Mouse (Mus musculus): Measurements from ENCODE around the gene Nmnat1.

The Nmnat1 gene

GRCm38 (mm10) chr4:149485053-149485824 lies at the start of gene Nmnat1, which contains the start of gene Lzic:
Gene Nmnat1 (minus strand): TSS chr4:149485202.
Gene Lzic (plus strand): TSS chr4:149485229.
- DNase-seq: peak; percentile 95

GRCm38 (mm10) chr4:149529691-149530090 lies 44.7 kb upstream of the Nmnat1 start:
- DNase-seq: no peak

GRCm38 (mm10) chr4:149527621-149528354 lies 42.8 kb upstream of the Nmnat1 start:
- DNase-seq: no peak

- no peak for DNase-seq
Observed at GRCm38 (mm10) chr4:149526330-149526729, 41.3 kb upstream of the Nmnat1 start.

- no peak for DNase-seq
Observed at GRCm38 (mm10) chr4:149525811-149526210, 40.8 kb upstream of the Nmnat1 start.

DNA sequence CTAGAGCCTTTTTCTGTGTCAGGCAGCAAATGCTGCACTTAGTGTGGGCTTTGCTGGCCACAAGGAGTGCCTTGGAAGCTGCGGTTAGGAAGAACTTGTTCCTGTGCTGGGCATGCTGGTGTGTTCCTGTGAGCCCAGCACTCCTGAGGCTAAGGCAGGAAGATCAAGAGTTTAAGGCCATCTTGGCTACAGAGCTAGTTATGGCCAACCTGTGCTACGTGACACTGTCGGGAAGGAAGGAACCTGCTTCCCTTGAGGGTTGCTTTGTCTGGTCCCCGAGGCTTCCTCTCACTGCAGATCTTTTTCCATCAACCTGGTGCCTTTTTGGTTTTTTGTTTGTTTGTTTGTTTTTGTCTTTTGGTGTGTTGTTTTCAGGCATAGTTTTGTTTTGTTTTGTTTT lies 40.2 kb upstream of the Nmnat1 start:
- DNase-seq: no peak

- no peak for DNase-seq
Observed at GRCm38 (mm10) chr4:149523961-149524360, 39.0 kb upstream of the Nmnat1 start.

DNA sequence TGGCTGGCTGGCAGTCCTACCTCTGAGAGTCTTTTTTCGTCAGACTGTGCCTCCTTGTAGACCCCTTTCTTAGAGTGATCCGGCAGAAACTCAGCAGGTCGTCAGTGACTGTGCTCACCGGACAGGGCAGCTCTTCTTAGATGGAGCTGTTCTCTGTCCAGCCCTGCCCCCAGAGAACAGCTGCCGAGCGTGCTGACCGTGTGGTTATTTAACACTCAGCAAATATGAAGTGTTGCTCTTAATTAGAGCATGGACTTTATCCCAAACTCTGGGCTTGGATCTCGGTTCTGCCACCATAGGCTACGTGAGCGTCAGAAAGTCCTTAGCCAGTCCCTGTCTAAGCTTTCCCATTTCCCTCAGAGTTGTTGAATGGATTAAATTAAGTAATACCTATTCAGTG lies 36.3 kb upstream of the Nmnat1 start:
- no peak for DNase-seq

GRCm38 (mm10) chr4:149518351-149519220 lies 33.6 kb upstream of the Nmnat1 start:
- no peak for DNase-seq

DNA sequence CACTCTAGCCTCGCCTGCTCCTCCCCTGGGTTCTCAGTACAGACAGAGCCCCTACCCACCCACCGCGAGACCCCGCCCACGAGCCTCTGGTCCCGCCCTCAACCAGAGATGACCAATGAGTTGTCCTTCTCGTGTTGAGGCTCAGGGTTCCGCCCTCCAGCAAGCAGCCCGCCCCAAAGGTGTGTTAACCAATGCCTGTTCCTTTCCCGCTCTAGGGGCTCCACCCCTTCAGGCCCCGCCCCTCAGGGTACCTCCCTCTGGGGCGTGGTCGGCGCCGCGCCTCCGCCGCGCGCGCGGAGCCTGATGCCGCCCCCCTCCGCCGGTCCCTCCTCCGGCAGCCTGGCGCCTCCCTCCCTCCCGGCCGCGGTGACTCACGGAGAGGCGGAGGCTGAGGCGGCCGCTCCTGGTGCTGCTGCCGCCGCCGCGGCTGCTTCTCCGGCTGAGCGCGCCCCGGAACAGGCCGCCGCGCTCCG lies 32.9 kb upstream of the Nmnat1 start, which contains the start of gene Ctnnbip1:
Gene Ctnnbip1, plus strand, starts transcription at position 369 of the 473 bp plus-strand sequence.
- peak; percentile 92 for DNase-seq

DNA sequence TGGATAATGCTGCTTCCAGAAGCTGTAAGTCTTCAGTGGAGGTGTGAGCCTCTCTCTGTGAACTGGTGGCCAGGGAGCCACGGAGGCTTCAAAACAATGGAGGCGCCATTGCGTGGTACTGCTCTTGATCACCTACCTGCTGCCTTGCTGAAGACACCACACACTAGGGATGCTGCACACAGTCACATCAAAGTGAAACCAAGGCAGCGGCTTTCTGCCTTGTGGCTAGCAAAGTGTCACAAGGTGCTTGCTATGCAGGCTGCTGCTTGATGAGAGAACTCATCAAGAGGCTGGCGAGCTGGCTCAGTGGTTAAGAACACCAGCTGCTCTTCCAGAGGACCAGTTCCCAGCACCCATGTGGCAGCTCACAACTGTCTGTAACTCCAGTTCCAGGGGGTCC lies 30.7 kb upstream of the Nmnat1 start:
- DNase-seq: no peak

DNA sequence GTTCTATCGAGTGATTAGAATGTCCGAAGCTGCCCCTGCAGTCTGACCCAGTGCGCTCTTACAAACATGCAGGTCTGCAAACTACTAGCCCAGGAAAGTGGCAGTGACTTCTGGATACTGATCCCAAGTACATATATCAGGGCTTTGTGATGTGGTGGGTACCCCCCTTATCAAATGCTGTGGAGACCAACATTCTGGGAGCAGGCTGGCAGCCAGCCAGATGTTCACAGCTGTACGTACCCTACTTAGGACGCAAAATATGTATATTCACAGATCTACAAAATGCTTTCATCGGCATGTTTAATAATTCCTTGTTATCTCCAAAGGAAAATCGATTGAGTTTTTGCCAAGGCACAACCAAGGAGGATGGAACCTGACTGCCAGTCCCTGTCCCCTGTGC lies 27.1 kb upstream of the Nmnat1 start:
- no peak for DNase-seq

DNA sequence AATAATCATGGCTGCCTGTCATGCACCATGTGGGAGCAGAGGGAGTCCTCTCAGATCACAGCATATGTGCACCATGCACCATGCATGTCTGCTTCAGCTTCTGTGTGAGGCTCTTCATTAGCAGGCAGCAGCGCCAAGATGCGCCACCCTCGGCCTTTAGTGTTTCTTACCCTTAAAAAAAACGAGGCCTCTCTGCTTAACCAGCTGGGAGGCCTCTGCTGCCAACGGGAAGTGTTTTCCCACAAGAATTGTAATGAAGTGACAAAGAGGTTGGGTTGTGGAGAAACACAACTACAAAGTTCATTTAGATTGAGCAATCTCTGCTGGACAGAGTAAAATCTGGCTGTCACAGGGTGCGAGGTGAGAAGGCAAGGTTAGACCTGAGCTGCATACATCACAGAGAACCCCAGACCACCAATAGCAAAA lies 26.2 kb upstream of the Nmnat1 start:
- no peak for DNase-seq

GRCm38 (mm10) chr4:149506904-149507303 lies 21.9 kb upstream of the Nmnat1 start:
- no peak for DNase-seq

DNA sequence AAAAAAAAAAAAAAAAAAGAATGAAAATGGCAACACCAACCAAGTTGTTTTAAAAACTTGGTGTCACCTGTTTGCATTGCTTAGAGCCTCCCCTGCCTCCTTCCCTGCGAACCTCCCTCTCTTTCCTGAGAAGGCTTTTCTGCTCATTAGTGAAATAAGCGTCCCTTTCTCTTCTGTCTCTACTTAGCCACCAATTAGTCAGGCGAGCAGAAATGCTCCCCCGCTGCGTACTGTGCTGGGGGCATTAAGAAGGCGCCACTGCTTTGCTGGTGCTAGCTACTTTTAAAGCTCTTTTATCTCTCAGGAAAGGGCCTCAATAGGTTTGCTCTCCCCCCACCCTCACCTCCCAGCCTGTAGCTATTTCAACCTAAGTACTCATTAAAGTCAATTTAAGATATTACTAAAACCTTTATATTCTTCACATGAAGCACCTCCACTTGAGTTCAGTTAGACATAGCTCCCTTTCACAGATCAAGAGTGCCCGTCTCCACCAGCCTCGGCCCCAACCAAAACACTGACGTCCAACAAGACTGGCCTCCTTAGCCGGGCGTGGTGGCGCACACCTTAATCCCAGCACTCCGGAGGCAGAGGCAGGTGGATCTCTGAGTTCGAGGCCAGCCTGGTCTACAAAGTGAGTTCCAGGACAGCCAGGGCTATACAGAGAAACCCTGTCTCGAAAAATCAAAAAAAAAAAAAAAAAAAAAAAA lies 20.4 kb upstream of the Nmnat1 start:
- DNase-seq: no peak

DNA sequence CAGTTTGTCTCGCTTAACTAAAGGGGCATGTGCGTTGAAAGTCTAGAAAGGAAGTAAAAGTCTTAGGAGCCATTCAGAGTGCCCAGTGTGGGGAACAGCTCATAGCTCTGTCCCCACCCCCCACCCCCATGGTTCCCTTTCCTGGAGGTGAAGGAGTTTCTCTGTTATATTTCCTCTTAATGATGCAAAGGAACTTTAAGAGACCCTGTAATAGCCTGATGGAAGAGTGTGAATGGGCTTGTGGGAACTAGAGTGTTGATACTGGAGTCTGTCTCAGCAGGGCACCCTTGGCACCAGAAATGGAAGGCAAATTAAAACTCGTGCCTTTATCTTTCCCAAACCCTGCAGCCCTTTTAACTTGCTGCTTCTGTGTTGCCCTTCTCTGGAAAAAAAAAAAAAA lies 19.9 kb upstream of the Nmnat1 start:
- DNase-seq: no peak

GRCm38 (mm10) chr4:149504363-149504762 lies 19.4 kb upstream of the Nmnat1 start:
- DNase-seq: no peak

DNA sequence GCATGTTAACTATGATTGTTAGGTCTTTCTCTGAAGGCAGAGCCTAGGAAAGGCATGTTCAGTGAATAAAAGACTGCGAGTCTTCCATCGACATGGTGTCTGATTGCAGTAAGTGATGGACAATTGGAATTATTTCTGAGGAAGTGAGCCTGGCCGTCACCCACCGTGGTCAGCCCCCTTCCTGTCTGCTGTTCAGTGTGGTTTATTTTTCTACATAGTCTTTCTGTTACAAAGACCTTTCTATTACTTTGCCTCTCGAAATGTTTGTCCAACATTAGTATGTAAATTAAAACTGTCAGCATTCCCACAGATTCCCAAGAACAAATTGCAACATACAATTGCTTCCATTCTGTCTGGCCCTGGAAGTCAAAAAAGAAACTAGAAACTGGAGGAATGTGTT lies 14.8 kb upstream of the Nmnat1 start:
- DNase-seq: no peak

- DNase-seq: no peak
Observed at GRCm38 (mm10) chr4:149498901-149499300, 13.9 kb upstream of the Nmnat1 start.

DNA sequence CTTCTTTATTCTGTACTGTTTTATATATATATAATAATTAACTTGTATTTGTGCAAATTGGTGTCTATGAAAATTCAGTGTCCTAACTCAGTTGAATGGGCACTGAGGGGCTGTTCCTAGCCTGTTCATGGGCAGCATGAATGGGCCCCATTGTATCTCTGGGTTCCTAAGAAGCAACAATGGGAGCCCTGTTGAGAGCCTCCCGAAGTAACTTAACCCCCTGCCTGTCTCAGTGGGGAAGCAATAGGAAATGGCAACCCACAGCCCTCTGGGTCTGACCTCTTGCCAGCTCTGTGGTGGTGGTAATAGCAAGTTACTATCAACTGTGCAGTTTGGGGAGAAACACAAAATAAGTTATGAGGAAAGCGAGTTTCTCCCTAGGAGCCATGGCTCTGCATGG lies 11.6 kb upstream of the Nmnat1 start:
- no peak for DNase-seq

DNA sequence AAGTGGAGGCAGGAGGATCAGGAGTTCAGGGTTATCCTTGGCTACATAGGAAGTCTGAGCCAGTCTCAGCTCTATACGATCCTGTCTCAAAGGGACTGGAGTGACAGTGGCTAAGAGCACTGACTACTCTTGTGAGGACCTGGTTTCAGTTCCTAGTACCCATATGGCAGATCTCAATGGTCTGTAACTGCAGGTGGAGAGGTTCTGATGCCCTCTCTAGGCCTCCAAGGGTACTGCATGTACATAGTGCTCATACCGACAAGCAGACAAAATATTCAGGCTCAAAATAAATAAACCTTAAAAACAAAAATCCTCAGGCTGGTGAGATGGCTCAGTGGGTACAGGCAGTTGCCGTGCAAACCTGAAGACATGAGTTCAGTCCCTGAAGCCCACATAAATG lies 6.1 kb upstream of the Nmnat1 start:
- no peak for DNase-seq
